Mouse (Mus musculus) stomach, postnatal 0 days (tissue): Measurements from ENCODE around the gene Tubb4b.

Experiments used
- CTCF ChIP-seq: IDR thresholded peaks from 2 replicates; pipeline ENCODE4 v1.5.1; 2016; ENCODE audit warnings: antibody characterized with exemption, low read depth, mild to moderate bottlenecking, moderate library complexity
- EP300 ChIP-seq: optimal IDR thresholded peaks from 2 replicates; pipeline ENCODE3; 2016; ENCODE audit warnings: antibody characterized with exemption

DNA sequence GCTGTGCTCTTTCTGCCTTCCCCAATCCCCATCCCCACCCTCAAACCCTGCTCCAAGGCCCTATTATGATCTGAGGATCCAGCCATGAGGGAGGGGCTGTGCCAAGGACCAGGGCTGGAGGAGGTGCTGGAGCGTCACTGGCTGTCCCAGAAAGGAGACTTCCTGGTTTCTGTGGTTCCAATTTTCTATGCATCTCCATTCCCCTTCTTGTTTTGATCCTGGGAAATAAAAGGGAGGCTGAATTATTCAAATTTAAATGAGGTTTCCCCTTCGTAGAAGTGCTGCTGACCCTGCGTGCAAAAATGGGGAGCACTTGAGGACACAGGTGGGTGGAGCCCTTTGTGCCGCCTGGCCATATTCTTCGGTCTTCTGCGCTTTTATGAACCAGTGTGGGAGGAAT lies 41.8 kb downstream of the Tubb4b start:
- no peak for TF ChIP-seq CTCF
- no peak for TF ChIP-seq EP300
